Mouse (Mus musculus) hindlimb bud, embryonic 11.5 days (tissue): ENCODE measurements around the gene 2010109A12Rik.

Experiments used
- DNase-seq: peaks from one replicate; pipeline ENCODE4 v3.0.0-alpha.2; 2012; ENCODE audit warnings: low read depth, low spot score; ENCODE audit errors: extremely low spot score

2010109A12Rik gene

GRCm38 (mm10) chr5:93206109-93207005 lies at the start of gene 2010109A12Rik, which contains the start of gene Ccni:
Gene 2010109A12Rik (plus strand): TSS chr5:93206518.
Gene Ccni (minus strand): TSS chr5:93206495.
- DNase-seq, result peak; percentile 90

- no peak for DNase-seq
These were observed 42.8 kb upstream of the 2010109A12Rik start for GRCm38 (mm10) chr5:93163541-93163940.

GRCm38 (mm10) chr5:93167919-93168516 lies 38.3 kb upstream of the 2010109A12Rik start:
- DNase-seq, result no peak

GRCm38 (mm10) chr5:93168654-93169053 lies 37.7 kb upstream of the 2010109A12Rik start:
- no peak for DNase-seq

- no peak for DNase-seq
These were observed 34.9 kb upstream of the 2010109A12Rik start for GRCm38 (mm10) chr5:93171420-93171819.

- no peak for DNase-seq
These were observed 33.8 kb upstream of the 2010109A12Rik start for GRCm38 (mm10) chr5:93172536-93172935.

GRCm38 (mm10) chr5:93174675-93175074 lies 31.6 kb upstream of the 2010109A12Rik start:
- no peak for DNase-seq

GRCm38 (mm10) chr5:93178616-93179015 lies 27.7 kb upstream of the 2010109A12Rik start:
- DNase-seq, result no peak

- DNase-seq, result no peak
These were observed 26.1 kb upstream of the 2010109A12Rik start for GRCm38 (mm10) chr5:93180252-93180651.

- DNase-seq, result no peak
These were observed 23.0 kb upstream of the 2010109A12Rik start for GRCm38 (mm10) chr5:93183311-93183710.

- DNase-seq, result no peak
These were observed 21.8 kb upstream of the 2010109A12Rik start for GRCm38 (mm10) chr5:93184548-93184947.

GRCm38 (mm10) chr5:93189607-93190006 lies 16.7 kb upstream of the 2010109A12Rik start:
- DNase-seq, result no peak

GRCm38 (mm10) chr5:93190428-93190827 lies 15.9 kb upstream of the 2010109A12Rik start:
- no peak for DNase-seq

GRCm38 (mm10) chr5:93198232-93198631 lies 8.1 kb upstream of the 2010109A12Rik start:
- DNase-seq, result no peak

GRCm38 (mm10) chr5:93201181-93201580 lies 5.1 kb upstream of the 2010109A12Rik start:
- no peak for DNase-seq

GRCm38 (mm10) chr5:93205371-93206108 lies 778 bp upstream of the 2010109A12Rik start:
- no peak for DNase-seq

GRCm38 (mm10) chr5:93207006-93207348 lies 659 bp downstream of the 2010109A12Rik start:
- no peak for DNase-seq

GRCm38 (mm10) chr5:93207555-93207954 lies 1.2 kb downstream of the 2010109A12Rik start:
- no peak for DNase-seq

GRCm38 (mm10) chr5:93218375-93218774 lies 12.1 kb downstream of the 2010109A12Rik start:
- no peak for DNase-seq

GRCm38 (mm10) chr5:93221661-93222060 lies 15.3 kb downstream of the 2010109A12Rik start:
- no peak for DNase-seq

GRCm38 (mm10) chr5:93224549-93224948 lies 18.2 kb downstream of the 2010109A12Rik start:
- DNase-seq, result no peak
